Mouse (Mus musculus): ENCODE measurements around the gene Hist2h2bb. TPM values are rescaled to one million over a fixed set of nuclear protein-coding genes. Genes with fewer than 3 reads are reported as not detected.
"Not testable (repeated sequence)": the region's sequence is repeated elsewhere in the genome, so short reads cannot be mapped to it uniquely, and the experiment has no call there.

The Hist2h2bb gene
- total and polyA plus RNA-seq, 2 experiments from 2014 or later = 0.62 to 181 TPM

DNA sequence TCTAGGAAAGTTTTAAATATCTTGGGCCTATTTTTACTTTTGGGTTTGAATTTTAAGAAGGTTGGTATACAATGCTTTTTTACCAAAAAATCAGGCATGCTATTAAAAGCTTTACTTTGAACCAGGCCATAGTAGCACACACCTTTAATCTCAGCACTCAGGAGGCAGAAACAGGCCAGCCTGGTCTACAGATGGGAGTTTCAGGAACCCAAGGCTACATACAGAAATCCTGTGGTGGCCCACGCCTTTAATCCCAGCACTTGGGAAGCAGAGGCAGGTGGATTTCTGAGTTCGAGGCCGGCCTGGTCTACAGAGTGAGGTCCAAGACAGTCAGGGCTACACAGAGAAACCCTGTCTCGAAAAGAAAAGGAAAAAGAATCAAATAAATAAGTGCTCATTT is 2.0 kb upstream of the Hist2h2bb start:
- DNase-seq (no peak), ATAC-seq (no peak)
- Histone ChIP-seq H3K4me3 (ENCODE audit: low read depth, low read length) (no peak overlapping the region), H3K36me3 (ENCODE audit: insufficient read depth) (no peaks in the 10 kb centered on the region), H3K27me3 (ENCODE audit: insufficient read depth, low read length) (no peaks in the 10 kb centered on the region), H3K27ac (ENCODE audit: low read depth, low read length) (no peak overlapping the region), H3K4me2 (ENCODE audit: low read depth) (no peak overlapping the region), H3K9ac (no peak overlapping the region), H3K9me3 (ENCODE audit: low read length) (no peaks in the 10 kb centered on the region), H3K4me1 (ENCODE audit: insufficient read depth) (peaks cover 4% of the 10 kb centered on the region; the same call in 1 of the 2 replicates)
- 72% methylated on average over 4 of the region's 4 CpGs for WGBS
- TF ChIP-seq CTCF (IDR thresholded peaks at IDR 0.05; ENCODE audit: low read depth) = no peak

DNA sequence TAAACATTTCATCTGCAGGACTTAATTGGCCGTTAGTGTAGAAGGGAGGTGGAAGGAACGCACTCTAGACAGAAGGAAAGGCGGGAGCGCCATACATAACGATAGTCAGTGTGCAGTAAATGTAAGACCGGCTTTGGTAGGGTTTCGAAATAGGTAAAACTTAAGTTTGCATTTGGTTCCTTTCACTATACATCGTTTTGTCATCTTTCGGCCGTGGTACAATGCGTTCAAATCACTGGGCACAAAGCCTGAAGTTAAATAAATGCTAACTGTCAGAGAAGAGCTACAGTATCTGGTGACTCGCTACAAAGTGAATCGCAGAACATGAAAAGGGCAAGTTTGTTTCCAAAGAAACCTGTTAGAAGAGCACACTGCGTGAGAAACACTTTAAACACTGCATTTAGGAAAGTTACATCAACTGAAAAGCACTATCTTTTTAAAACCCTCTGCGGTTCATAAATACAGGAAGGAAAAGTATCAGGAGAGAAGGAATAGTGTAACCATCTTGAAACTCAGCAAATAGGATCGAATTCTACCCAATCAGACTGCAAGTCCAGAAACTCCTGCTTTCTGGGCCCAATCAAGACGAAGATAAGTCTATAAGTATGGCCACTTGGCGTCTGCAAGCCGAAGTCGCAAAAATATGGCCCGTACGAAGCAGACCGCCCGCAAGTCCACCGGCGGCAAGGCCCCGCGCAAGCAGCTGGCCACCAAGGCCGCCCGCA is 1.3 kb upstream of the Hist2h2bb start, which contains the start of gene Hist2h3b:
Gene Hist2h3b (plus strand): TSS at position 604 of the 725 bp plus-strand sequence.
- H3K27ac ChIP-seq (ENCODE audit: low read depth, low read length) = peak within 1 kb of the TSS; percentile 95
- peak within 1 kb of the TSS; percentile 55 for H3K4me3 ChIP-seq (ENCODE audit: low read depth, low read length)
- H3K4me1 ChIP-seq (ENCODE audit: insufficient read depth) = peaks cover 4% of the 10 kb centered on the region; the same call in 1 of the 2 replicates
- H3K9me3 ChIP-seq (ENCODE audit: low read length) = no peaks in the 10 kb centered on the region
- no peaks in the 10 kb centered on the region for H3K27me3 ChIP-seq (ENCODE audit: insufficient read depth, low read length)
- H3K4me2 ChIP-seq (ENCODE audit: low read depth) = peak within 1 kb of the TSS; percentile 85
- no peak for TF ChIP-seq CTCF (IDR thresholded peaks at IDR 0.05; ENCODE audit: low read depth)
- H3K36me3 ChIP-seq (ENCODE audit: insufficient read depth) = no peaks in the 10 kb centered on the region
- ATAC-seq (peak; percentile 69), DNase-seq (peak; percentile 88)
- H3K9ac ChIP-seq = peak within 1 kb of the TSS; percentile 57
- WGBS = 12% methylated on average over 28 of the region's 30 CpGs

DNA sequence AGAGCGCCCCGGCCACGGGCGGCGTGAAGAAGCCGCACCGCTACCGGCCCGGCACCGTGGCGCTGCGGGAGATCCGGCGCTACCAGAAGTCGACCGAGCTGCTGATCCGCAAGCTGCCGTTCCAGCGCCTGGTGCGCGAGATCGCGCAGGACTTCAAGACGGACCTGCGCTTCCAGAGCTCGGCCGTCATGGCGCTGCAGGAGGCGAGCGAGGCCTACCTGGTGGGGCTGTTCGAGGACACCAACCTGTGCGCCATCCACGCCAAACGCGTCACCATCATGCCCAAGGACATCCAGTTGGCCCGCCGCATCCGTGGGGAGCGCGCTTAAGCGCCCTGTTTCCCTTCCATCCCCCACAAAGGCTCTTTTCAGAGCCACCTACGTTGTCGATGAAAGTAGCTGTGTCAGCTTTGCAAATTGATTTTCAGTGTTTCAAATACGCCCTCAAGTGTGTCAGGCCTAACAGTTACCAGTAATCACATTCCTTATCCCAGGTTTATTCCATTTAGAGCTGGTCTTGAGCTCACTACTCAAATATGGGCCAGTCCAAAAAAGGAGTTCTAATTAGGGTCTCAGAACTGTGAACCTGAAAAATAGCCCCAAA is 675 bp upstream of the Hist2h2bb start:
- 0% methylated on average over 10 of the region's 44 CpGs for WGBS
- DNase-seq; H3K4me1 ChIP-seq (ENCODE audit: insufficient read depth); H3K27me3 ChIP-seq (ENCODE audit: insufficient read depth, low read length); H3K9me3 ChIP-seq (ENCODE audit: low read length); H3K36me3 ChIP-seq (ENCODE audit: insufficient read depth): not testable (repeated sequence)
- peak overlapping the region; percentile 95 for H3K27ac ChIP-seq (ENCODE audit: low read depth, low read length)
- H3K4me2 ChIP-seq (ENCODE audit: low read depth) = peak overlapping the region; percentile 85
- ATAC-seq = peak; percentile 19
- H3K4me3 ChIP-seq (ENCODE audit: low read depth, low read length) = peak overlapping the region; percentile 55
- H3K9ac ChIP-seq = peak overlapping the region; percentile 57

DNA sequence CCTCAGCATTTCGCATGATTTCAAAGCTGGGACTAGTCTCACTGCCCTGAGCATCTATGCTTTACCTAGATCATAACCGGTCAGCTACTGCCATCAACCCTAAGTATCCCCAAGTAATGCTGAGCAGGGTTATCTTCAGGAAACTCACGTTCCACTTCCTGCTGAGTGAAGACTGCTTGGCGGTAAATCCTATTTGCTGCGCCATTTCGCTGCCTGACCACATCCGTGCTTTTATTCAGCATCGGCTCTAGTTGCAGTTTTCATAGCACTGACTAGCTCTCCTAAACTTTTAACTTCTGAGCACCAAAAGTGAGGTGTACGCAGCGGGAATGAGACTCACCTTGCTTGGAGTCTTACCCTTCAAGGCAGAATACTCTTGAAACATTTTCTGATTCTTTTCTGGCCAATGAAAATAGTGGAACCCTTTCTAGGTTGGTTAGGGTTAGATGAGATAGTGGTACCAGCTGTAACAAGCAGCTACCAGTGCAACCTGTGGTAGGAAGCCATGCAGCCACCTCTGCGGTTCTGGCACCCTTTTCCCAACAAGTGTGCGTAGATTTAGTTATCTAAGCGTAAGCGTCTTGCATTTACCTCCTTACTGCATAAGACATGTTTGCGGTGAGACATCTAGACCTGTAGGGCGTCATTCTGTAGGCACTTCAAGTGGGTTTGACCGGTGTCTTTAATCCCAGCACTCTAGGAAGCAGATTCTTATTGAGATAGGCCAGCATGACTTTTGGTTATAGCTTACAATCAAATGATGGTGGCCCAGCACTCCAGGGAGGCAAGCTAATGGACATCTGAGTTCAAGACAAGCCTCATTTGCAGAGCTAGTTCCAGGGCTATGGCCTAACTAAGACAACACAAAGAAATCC is 4.3 kb downstream of the Hist2h2bb start:
- H3K36me3 ChIP-seq (ENCODE audit: insufficient read depth) = no peaks in the 10 kb centered on the region
- ATAC-seq = no peak
- H3K4me2 ChIP-seq (ENCODE audit: low read depth) = no peak overlapping the region
- H3K9me3 ChIP-seq (ENCODE audit: low read length) = no peaks in the 10 kb centered on the region
- no peaks in the 10 kb centered on the region for H3K27me3 ChIP-seq (ENCODE audit: insufficient read depth, low read length)
- no peaks in the 10 kb centered on the region for H3K4me1 ChIP-seq (ENCODE audit: insufficient read depth)
- no peak for TF ChIP-seq CTCF (IDR thresholded peaks at IDR 0.05; ENCODE audit: low read depth)
- no peak overlapping the region for H3K4me3 ChIP-seq (ENCODE audit: low read depth, low read length)
- WGBS = 90% methylated on average over 17 of the region's 17 CpGs
- no peak overlapping the region for H3K9ac ChIP-seq
- no peak for DNase-seq
- H3K27ac ChIP-seq (ENCODE audit: low read depth, low read length) = no peak overlapping the region

DNA sequence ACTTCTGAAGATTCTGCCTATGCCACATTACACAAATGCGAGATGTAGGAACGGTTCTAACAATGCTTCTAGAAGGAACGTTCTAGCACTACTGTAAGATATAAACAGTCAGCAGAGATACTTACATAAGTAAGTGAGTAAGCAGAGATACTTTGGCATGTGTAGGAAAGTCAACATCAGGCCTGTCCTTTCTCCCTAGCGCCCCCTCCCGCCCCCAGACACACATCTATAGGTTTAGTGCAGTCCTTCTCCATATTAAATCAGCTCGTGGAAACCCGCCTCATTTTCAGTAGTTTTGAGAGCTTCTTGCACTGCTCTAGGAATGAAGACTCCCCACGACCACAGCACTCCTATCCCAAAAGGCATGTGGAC is 7.9 kb downstream of the Hist2h2bb start:
- Histone ChIP-seq H3K4me1 (ENCODE audit: insufficient read depth) (no peaks in the 10 kb centered on the region), H3K4me3 (ENCODE audit: low read depth, low read length) (peak overlapping the region; percentile 50), H3K9ac (peak overlapping the region; percentile 39; the same call in 1 of the 2 replicates), H3K9me3 (ENCODE audit: low read length) (no peaks in the 10 kb centered on the region), H3K27me3 (ENCODE audit: insufficient read depth, low read length) (no peaks in the 10 kb centered on the region), H3K4me2 (ENCODE audit: low read depth) (peak overlapping the region; percentile 71), H3K27ac (ENCODE audit: low read depth, low read length) (peak overlapping the region; percentile 45; the same call in 1 of the 2 replicates), H3K36me3 (ENCODE audit: insufficient read depth) (no peaks in the 10 kb centered on the region)
- ATAC-seq (no peak; the same call in 1 of the 2 replicates), DNase-seq (no peak)
- WGBS = 12% methylated on average over 8 of the region's 8 CpGs
- TF ChIP-seq CTCF (IDR thresholded peaks at IDR 0.05; ENCODE audit: low read depth) = no peak

- ATAC-seq (peak; percentile 99), DNase-seq (peak; percentile 97)
- Histone ChIP-seq H3K9ac (peak overlapping the region; percentile 60), H3K27ac (ENCODE audit: low read depth, low read length) (peak overlapping the region; percentile 84), H3K4me2 (ENCODE audit: low read depth) (peak overlapping the region; percentile 71), H3K4me1 (ENCODE audit: insufficient read depth) (no peaks in the 10 kb centered on the region), H3K27me3 (ENCODE audit: insufficient read depth, low read length) (no peaks in the 10 kb centered on the region), H3K36me3 (ENCODE audit: insufficient read depth) (no peaks in the 10 kb centered on the region), H3K9me3 (ENCODE audit: low read length) (no peaks in the 10 kb centered on the region), H3K4me3 (ENCODE audit: low read depth, low read length) (peak overlapping the region; percentile 50)
- under 1% methylated on average over 49 of the region's 49 CpGs for WGBS
- peak; percentile 82 for TF ChIP-seq CTCF (IDR thresholded peaks at IDR 0.05; ENCODE audit: low read depth)
Observed at GRCm38 (mm10) chr3:96277800-96278624, 8.5 kb downstream of the Hist2h2bb start.
